Mouse (Mus musculus) layer of hippocampus, adult 6 months (tissue): ENCODE measurements around the gene Fam205a1. TPM values are rescaled to one million over a fixed set of nuclear protein-coding genes. Genes with fewer than 3 reads are reported as not detected.

Experiments used
- long read RNA-seq, 2 experiments: library from polyadenylated mRNA; unstranded; transcript quantifications; one replicate each; pipeline ENCODE4 v2.0.0; 2019 to 2020
- polyA plus RNA-seq: library from polyadenylated mRNA; unstranded; fragments of <200 nt; fragmentation: Nextera tagmentation; gene quantifications from 2 replicates; pipeline ENCODE4 v1.2.3, GENCODE M21; 2021

Fam205a1 gene
- polyA plus RNA-seq, result 0.04 TPM in 1 of 2 replicates, not detected in the other
- long read RNA-seq, experiment 1, result 0 reads
- long read RNA-seq, experiment 2, partial matches to known transcripts, result 0 of 1 reads
- long read RNA-seq, experiment 2, other reads (novel, unspliced or antisense), result 1 of 1 reads

GRCm38 (mm10) chr4:42853788-42854187, at the start of gene Fam205a1:
Gene Fam205a1 (minus strand): TSS chr4:42853888.

GRCm38 (mm10) chr4:42874134-42874533, 20.4 kb upstream of the Fam205a1 start, which contains the start of gene Fam205c:
Gene Fam205c (minus strand): TSS chr4:42874234.

GRCm38 (mm10) chr4:42856671-42857070, 3.0 kb upstream of the Fam205a1 start, which contains the start of gene Gm12394:
Gene Gm12394 (minus strand): TSS chr4:42856771.

Other genes starting within 250 kb of the Fam205a1 start
- gene Gm10591, start 241.7 kb downstream of the Fam205a1 start, polyA plus RNA-seq, result not detected in 2 replicates
- gene Gm2564, start 224.2 kb downstream of the Fam205a1 start, polyA plus RNA-seq, result 0.55 and 0.89 TPM in 2 replicates
- not detected in 2 replicates for gene Ccl27b, start 198.6 kb downstream of the Fam205a1 start, polyA plus RNA-seq
- 0.44 and 0.49 TPM in 2 replicates for gene Il11ra2, start 192.0 kb downstream of the Fam205a1 start, polyA plus RNA-seq
- not detected in 2 replicates for gene 4930578G10Rik, start 118.3 kb downstream of the Fam205a1 start, polyA plus RNA-seq
- gene Ccl19, start 97.3 kb downstream of the Fam205a1 start, polyA plus RNA-seq, result 1.3 and 1.5 TPM in 2 replicates
- 0.19 and 0.38 TPM in 2 replicates for gene Ccl21a, start 79.9 kb downstream of the Fam205a1 start, polyA plus RNA-seq
- gene Gm12394, start 2.9 kb upstream of the Fam205a1 start, polyA plus RNA-seq, result 0.64 TPM in 2 replicates
- gene Fam205c, start 20.3 kb upstream of the Fam205a1 start, polyA plus RNA-seq, result 1.2 and 1.3 TPM in 2 replicates
- 32.3 and 41.2 TPM in 2 replicates for gene Phf24, start 62.8 kb upstream of the Fam205a1 start, polyA plus RNA-seq
- gene Dnajb5, start 95.9 kb upstream of the Fam205a1 start, polyA plus RNA-seq, result 27.5 and 37.2 TPM in 2 replicates
- gene 1700022I11Rik, start 115.7 kb upstream of the Fam205a1 start, polyA plus RNA-seq, result 0.15 and 0.26 TPM in 2 replicates
- gene Vcp, start 146.6 kb upstream of the Fam205a1 start, polyA plus RNA-seq, result 183 and 188 TPM in 2 replicates
- gene Fancg, start 156.6 kb upstream of the Fam205a1 start, polyA plus RNA-seq, result 4.7 TPM in 2 replicates
- 9.8 and 10.1 TPM in 2 replicates for gene Pigo, start 171.9 kb upstream of the Fam205a1 start, polyA plus RNA-seq
- 199 and 209 TPM in 2 replicates for gene Stoml2, start 177.8 kb upstream of the Fam205a1 start, polyA plus RNA-seq
- gene Fam214b, start 192.3 kb upstream of the Fam205a1 start, polyA plus RNA-seq, result 7.3 and 9.2 TPM in 2 replicates
- 3.1 and 4.2 TPM in 2 replicates for gene Unc13b, start 205.1 kb upstream of the Fam205a1 start, polyA plus RNA-seq